Mouse (Mus musculus) bone marrow macrophage, adult 2 months (primary cell): ENCODE results near the gene Fgf2. TPM values are rescaled to one million over a fixed set of nuclear protein-coding genes. Genes with fewer than 3 reads are reported as not detected.

Experiments
- H3K27ac ChIP-seq: 2 replicates; pipeline ENCODE4 v1.5.1; 2012; ENCODE audit warnings: low read depth, low read length; ENCODE audit not compliant: insufficient read depth
- H3K4me1 ChIP-seq: 2 replicates; pipeline ENCODE4 v1.6.1; 2012; ENCODE audit warnings: low read length; ENCODE audit not compliant: control insufficient read depth, insufficient read depth
- H3K4me3 ChIP-seq: 2 replicates; pipeline ENCODE4 v1.5.1; 2012; ENCODE audit warnings: mild to moderate bottlenecking, low read length, moderate library complexity; ENCODE audit not compliant: insufficient read depth
- CTCF ChIP-seq: IDR thresholded peaks from 2 replicates; pipeline ENCODE4 v1.5.1; 2012; ENCODE audit warnings: low read depth, mild to moderate bottlenecking, low read length, moderate library complexity
- POLR2A ChIP-seq: IDR thresholded peaks from 2 replicates; pipeline ENCODE4 v1.6.1; 2012; ENCODE audit warnings: mild to moderate bottlenecking, low read depth, low read length, borderline replicate concordance
- polyA plus RNA-seq: library from polyadenylated mRNA; stranded (reverse); fragments of >200 nt; gene quantifications from 2 replicates; pipeline ENCODE4 v1.2.4, GENCODE M21; 2012; ENCODE audit not compliant: missing spikeins, insufficient read depth, insufficient read length

Gene Fgf2
- polyA plus RNA-seq, 1 experiment = 0.12 TPM

GRCm38 (mm10) chr3:37407598-37407997, 59.5 kb downstream of the Fgf2 start:
- no peak for TF ChIP-seq POLR2A
- no peak for TF ChIP-seq CTCF
- no peak overlapping the region for H3K4me3 ChIP-seq

GRCm38 (mm10) chr3:37413446-37413845, 65.3 kb downstream of the Fgf2 start:
- TF ChIP-seq POLR2A (no peak), CTCF (no peak)
- no peak overlapping the region for H3K4me3 ChIP-seq
- H3K27ac ChIP-seq = no peak overlapping the region
- H3K4me1 ChIP-seq = no peaks in the 10 kb centered on the region

More at GRCm38 (mm10) chr3:37407598-37407997, 59.5 kb downstream of the Fgf2 start:
- no peaks in the 10 kb centered on the region for H3K4me1 ChIP-seq
- H3K27ac ChIP-seq = no peak overlapping the region

GRCm38 (mm10) chr3:37414413-37414960, 66.3 kb downstream of the Fgf2 start:
- H3K4me3 ChIP-seq = no peak overlapping the region
- TF ChIP-seq CTCF (no peak), POLR2A (no peak)
- no peaks in the 10 kb centered on the region for H3K4me1 ChIP-seq
- no peak overlapping the region for H3K27ac ChIP-seq

DNA sequence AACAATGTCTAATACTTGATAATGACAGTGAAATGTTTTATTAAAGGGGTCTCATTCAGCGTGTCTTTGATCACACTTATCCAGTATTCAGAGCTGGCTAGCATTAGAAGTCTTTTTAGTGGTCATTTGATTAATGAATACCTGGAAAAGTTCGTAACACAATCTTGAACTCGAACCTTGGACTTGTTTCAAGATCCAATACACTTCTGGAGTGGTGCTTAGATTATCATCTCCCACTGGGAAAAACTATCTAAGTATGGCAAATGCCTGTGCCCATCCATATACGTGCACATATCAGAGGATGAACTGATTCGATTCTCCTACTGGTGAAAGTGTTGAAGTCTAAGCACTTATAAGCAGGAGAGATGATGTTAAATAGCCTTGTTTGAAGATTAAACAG, 70.2 kb downstream of the Fgf2 start:
- TF ChIP-seq CTCF = no peak
- no peak for TF ChIP-seq POLR2A
- Histone ChIP-seq H3K4me1 (0 out of 2 replicates have a peak, but pooled peaks cover 2% of the 10 kb centered on the region), H3K27ac (peak overlapping the region; percentile 86), H3K4me3 (peak overlapping the region; percentile 70)

- no peak for TF ChIP-seq CTCF
- TF ChIP-seq POLR2A = no peak
- H3K27ac ChIP-seq = peak overlapping the region; percentile 86
Observed at GRCm38 (mm10) chr3:37418961-37419457, 70.9 kb downstream of the Fgf2 start.

DNA sequence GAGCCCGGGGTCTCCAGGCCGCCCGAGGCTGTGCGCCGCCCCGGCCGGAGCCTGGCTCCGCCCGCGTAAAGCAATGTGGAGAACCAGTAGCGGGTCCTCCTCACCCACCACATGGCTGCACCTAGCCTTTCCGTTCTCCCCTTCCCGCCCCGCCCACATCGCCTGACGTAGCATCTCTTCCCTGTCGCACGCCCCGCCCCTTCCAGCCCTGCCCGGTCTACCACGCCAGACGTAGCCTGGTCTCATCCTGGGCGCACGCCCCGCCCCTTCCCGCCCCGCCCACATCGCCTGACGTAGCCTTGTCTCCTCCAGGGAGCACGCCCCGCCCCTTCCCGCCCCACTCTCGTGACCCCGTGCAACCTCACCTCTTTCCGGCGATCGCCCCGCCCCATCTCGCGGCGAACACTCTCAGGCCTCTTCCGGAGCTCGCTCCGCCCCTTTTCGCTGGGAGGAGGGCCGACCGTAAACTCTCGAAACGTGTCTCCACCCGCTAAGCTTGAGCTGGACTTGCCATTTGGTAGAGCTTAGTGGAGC, 71.4 kb downstream of the Fgf2 start, which contains the start of gene Spata5:
TSS of gene Spata5 (plus strand) at position 439 of the 534 bp plus-strand sequence.
- H3K4me1 ChIP-seq = 0 out of 2 replicates have a peak, but pooled peaks cover 2% of the 10 kb centered on the region
- TF ChIP-seq CTCF (no peak), POLR2A (peak; percentile 91)
- peak within 1 kb of the TSS; percentile 95 for H3K27ac ChIP-seq

More at GRCm38 (mm10) chr3:37418961-37419457, 70.9 kb downstream of the Fgf2 start:
- 0 out of 2 replicates have a peak, but pooled peaks cover 2% of the 10 kb centered on the region for H3K4me1 ChIP-seq
- peak overlapping the region; percentile 70 for H3K4me3 ChIP-seq

GRCm38 (mm10) chr3:37420072-37420471, 71.9 kb downstream of the Fgf2 start, which contains the start of gene Nudt6:
Gene Nudt6, minus strand, starts transcription at chr3:37420211.
- Histone ChIP-seq H3K4me1 (0 out of 2 replicates have a peak, but pooled peaks cover 2% of the 10 kb centered on the region), H3K4me3 (peak within 1 kb of the TSS; percentile 95), H3K27ac (peak within 1 kb of the TSS; percentile 95)
- TF ChIP-seq POLR2A (no peak), CTCF (no peak)

More for the DNA sequence above, 71.4 kb downstream of the Fgf2 start, which contains the start of gene Spata5:
- peak within 1 kb of the TSS; percentile 95 for H3K4me3 ChIP-seq

- no peak for TF ChIP-seq CTCF
- TF ChIP-seq POLR2A = no peak
- H3K4me3 ChIP-seq = peak overlapping the region; percentile 95
- peak overlapping the region; percentile 95 for H3K27ac ChIP-seq
- H3K4me1 ChIP-seq = 0 out of 2 replicates have a peak, but pooled peaks cover 2% of the 10 kb centered on the region
Observed at GRCm38 (mm10) chr3:37420641-37421040, 72.5 kb downstream of the Fgf2 start.

DNA sequence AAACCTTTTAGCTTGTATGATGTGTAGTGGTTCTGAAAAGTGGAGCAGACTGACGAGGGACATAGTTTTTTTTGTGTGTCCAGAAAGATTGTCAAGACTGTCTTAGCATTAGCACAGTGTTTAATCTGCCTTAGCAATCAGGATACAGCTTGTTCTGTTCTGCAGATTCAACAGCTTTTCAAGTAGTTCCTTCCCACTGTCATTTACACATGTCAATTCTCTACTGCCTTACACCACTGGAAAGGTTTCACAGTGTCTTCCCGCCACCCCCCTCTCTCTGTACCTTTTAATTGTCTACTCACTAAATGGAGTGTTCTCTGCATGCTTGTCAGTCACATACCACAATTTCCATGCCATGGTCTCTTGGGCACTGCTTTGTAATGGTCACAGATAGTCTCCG, 73.0 kb downstream of the Fgf2 start:
- peak overlapping the region; percentile 95 for H3K4me3 ChIP-seq
- H3K27ac ChIP-seq = no peak overlapping the region
- TF ChIP-seq POLR2A = no peak
- no peak for TF ChIP-seq CTCF

GRCm38 (mm10) chr3:37426069-37426468, 77.9 kb downstream of the Fgf2 start:
- no peak for TF ChIP-seq CTCF
- TF ChIP-seq POLR2A = no peak

More for the DNA sequence above, 73.0 kb downstream of the Fgf2 start:
- H3K4me1 ChIP-seq = 0 out of 2 replicates have a peak, but pooled peaks cover 2% of the 10 kb centered on the region

More at GRCm38 (mm10) chr3:37426069-37426468, 77.9 kb downstream of the Fgf2 start:
- Histone ChIP-seq H3K27ac (no peak overlapping the region), H3K4me1 (peaks cover 8% of the 10 kb centered on the region), H3K4me3 (no peak overlapping the region)
